Mouse (Mus musculus) gastrocnemius, adult 18-20 months (tissue): ENCODE results near the gene Trim43c. TPM values are rescaled to one million over a fixed set of nuclear protein-coding genes. Genes with fewer than 3 reads are reported as not detected.
"Not testable (repeated sequence)": the region's sequence is repeated elsewhere in the genome, so short reads cannot be mapped to it uniquely, and the experiment has no call there.

Experiments used
- DNase-seq: peaks from one replicate; pipeline ENCODE4 v3.0.0; 2021; ENCODE audit warnings: low spot score
- long read RNA-seq, 2 experiments: library from polyadenylated mRNA; stranded (forward); transcript quantifications; one replicate each; pipeline ENCODE4 v2.0.0; 2021
- total RNA-seq, 2 experiments: library from RNA; stranded (reverse); gene quantifications; 2 replicates each; pipeline ENCODE4 v1.2.3; 2021

The Trim43c gene
- total RNA-seq: not detected
- long read RNA-seq, experiment 1: 0 reads
- long read RNA-seq, experiment 2: 0 reads

DNA sequence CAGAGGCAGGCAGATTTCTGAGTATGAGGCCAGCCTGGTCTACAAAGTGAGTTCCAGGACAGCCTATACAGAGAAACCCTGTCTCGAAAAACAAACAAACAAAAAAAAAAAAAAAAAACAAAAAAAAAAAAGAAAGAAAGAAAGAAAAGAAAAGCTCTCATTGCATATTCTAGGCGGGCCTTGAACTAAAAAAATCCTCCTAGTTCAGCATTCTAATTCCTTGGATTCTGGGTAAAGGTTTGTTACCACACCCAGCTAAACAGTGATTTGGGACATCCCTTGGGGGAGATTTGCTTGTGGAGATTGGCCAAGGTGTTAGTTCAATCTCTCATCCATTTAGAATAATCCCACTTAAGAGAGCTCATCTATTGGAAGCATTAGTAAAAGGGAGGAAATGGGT is at the start of gene Trim43c:
Trim43c (plus strand) TSS at position 301 of the 400 bp plus-strand sequence.
- not testable (repeated sequence) for DNase-seq

DNA sequence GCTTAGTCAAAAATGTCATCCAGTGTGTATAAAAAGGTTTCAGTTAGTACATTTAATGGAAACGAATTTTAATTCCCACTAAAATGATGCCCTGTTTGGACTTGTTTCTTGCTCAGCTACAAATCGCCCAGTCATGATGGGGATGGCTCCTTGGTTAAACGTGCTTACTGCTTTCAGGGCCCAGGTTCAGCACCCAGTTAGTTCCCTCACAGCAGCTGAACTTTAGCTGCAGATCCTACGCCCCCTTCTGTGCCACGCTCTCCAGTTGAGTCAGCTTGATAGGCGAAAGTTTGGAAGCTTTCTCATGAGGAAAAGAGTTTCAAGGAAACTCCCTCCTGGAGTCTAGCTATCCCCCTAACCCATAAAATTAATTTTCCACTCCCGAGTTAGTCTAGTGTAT is 14.1 kb downstream of the Trim43c start:
- not testable (repeated sequence) for DNase-seq

DNA sequence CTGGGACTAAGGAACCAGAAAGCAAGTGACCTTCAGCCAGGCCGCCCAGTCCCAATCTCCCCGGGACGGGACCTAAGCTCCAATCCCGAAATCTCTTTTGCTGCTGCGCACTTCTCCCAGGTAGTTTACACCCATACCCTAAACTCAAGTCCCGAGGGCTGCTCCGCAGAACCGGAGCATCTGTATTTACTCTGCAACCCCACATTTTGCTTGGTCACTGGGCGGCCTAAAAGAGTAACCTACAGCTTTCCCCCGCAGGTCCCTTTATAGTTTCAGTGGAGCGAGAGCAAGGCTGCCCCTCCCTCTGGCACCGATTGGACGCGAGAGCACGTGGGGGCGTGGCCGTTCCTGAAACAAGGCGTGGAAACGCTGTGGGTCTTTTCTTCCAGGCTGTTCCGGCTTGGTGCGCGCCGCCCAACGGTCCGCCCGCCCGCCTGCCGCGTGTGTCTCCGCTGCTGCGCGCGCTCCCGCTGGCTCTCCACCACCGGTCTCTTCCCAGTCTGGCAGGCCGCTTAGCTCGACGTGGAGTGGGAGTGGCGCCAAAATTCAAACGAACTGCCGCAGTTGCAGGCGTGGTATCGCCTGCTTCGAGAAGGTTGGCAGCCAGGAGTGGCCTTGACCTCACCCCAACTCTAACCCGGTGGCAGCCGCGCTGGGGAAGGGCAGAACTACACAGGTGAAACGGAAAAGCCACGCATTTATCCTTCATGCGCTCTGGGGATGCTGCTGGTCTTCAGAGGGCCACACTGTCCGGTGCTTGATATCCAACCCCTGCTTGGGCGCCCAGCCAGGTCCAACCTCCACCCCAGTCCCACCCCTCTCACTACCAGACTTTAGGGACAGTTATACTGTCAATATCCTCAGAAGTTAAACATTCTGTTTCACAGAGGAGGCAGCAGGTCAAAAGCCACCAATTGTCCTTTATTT is 19.9 kb downstream of the Trim43c start:
- peak; percentile 84 for DNase-seq

Other genes with a start within 250 kb of the Trim43c start
- gene Mthfsl, start 118.9 kb upstream of the Trim43c start, total RNA-seq: 10 to 100 TPM; 10.2 to 13.7 TPM
- gene Bcl2a1d, start 107.2 kb upstream of the Trim43c start, total RNA-seq: under 1 TPM in 1 of 2 experiments, not detected in 1; 0.33 TPM
- gene Bcl2a1a, start 117.7 kb downstream of the Trim43c start, total RNA-seq: not detected